Mouse (Mus musculus) bone marrow macrophage, adult 2 months (primary cell): ENCODE results near the gene Anks1b.

Experiments
- CTCF ChIP-seq: IDR thresholded peaks from 2 replicates; pipeline ENCODE4 v1.5.1; 2012; ENCODE audit warnings: low read depth, mild to moderate bottlenecking, low read length, moderate library complexity
- POLR2A ChIP-seq: IDR thresholded peaks from 2 replicates; pipeline ENCODE4 v1.6.1; 2012; ENCODE audit warnings: mild to moderate bottlenecking, low read depth, low read length, borderline replicate concordance

DNA sequence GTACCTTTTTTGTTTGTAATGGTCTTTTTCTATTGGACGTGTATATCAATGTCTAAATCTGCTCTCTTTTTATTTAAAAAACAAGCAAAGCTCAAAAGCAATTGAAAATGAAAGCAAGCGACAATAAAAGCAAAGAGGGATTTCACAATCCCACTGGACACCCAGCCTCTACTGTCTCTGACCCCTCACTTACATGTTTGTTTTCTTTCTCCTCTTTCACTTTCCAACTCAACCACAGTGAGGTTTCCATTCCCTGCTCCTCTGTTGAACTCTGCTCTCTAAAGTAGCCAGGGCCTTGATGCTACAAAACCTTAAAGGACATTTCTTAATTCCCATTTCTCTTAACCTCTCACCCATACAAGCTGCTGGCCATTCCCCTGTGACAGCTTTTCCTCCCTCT lies 400.0 kb downstream of the Anks1b start:
- TF ChIP-seq POLR2A = no peak
- TF ChIP-seq CTCF = no peak
